Mouse (Mus musculus): ENCODE data around the gene Nox3.

Gene Nox3

GRCm38 (mm10) chr17:3696161-3696560 lies at the start of gene Nox3:
TSS of gene Nox3 (minus strand) at chr17:3696261.
- no peak for DNase-seq

GRCm38 (mm10) chr17:3744402-3744801 lies 48.3 kb upstream of the Nox3 start:
- DNase-seq = no peak

- DNase-seq = no peak
Measured at GRCm38 (mm10) chr17:3736936-3737335, 40.9 kb upstream of the Nox3 start.

- no peak for DNase-seq
Measured at GRCm38 (mm10) chr17:3734286-3734685, 38.2 kb upstream of the Nox3 start.

- DNase-seq = no peak
Measured at GRCm38 (mm10) chr17:3705350-3705930, 9.4 kb upstream of the Nox3 start.

GRCm38 (mm10) chr17:3702320-3702719 lies 6.3 kb upstream of the Nox3 start:
- no peak for DNase-seq

GRCm38 (mm10) chr17:3692817-3693216 lies 3.2 kb downstream of the Nox3 start:
- DNase-seq = no peak

- DNase-seq = peak; percentile 6
Measured at GRCm38 (mm10) chr17:3690499-3691258, 5.4 kb downstream of the Nox3 start.

- DNase-seq = no peak
Measured at GRCm38 (mm10) chr17:3683662-3684061, 12.4 kb downstream of the Nox3 start.

GRCm38 (mm10) chr17:3669226-3669625 lies 26.8 kb downstream of the Nox3 start:
- DNase-seq = no peak

- DNase-seq = no peak
Measured at GRCm38 (mm10) chr17:3667287-3667686, 28.8 kb downstream of the Nox3 start.

- DNase-seq = no peak
Measured at GRCm38 (mm10) chr17:3665321-3665720, 30.7 kb downstream of the Nox3 start.

GRCm38 (mm10) chr17:3659497-3659896 lies 36.6 kb downstream of the Nox3 start:
- no peak for DNase-seq

GRCm38 (mm10) chr17:3650377-3650776 lies 45.7 kb downstream of the Nox3 start:
- DNase-seq = no peak

- no peak for DNase-seq
Measured at GRCm38 (mm10) chr17:3643582-3643981, 52.5 kb downstream of the Nox3 start.

- DNase-seq = peak; percentile 20
Measured at GRCm38 (mm10) chr17:3641456-3641855, 54.6 kb downstream of the Nox3 start.

- DNase-seq = no peak
Measured at GRCm38 (mm10) chr17:3638757-3639156, 57.3 kb downstream of the Nox3 start.

GRCm38 (mm10) chr17:3632501-3632900 lies 63.6 kb downstream of the Nox3 start:
- DNase-seq = no peak

GRCm38 (mm10) chr17:3616329-3617216 lies 79.5 kb downstream of the Nox3 start:
- DNase-seq = no peak

- DNase-seq = no peak
Measured at GRCm38 (mm10) chr17:3615553-3615952, 80.5 kb downstream of the Nox3 start.

- no peak for DNase-seq
Measured at GRCm38 (mm10) chr17:3611781-3612075, 84.3 kb downstream of the Nox3 start.

- peak; percentile 40 for DNase-seq
Measured at GRCm38 (mm10) chr17:3610928-3611780, 84.9 kb downstream of the Nox3 start.

- DNase-seq = peak; percentile 16
Measured at GRCm38 (mm10) chr17:3610307-3610754, 85.7 kb downstream of the Nox3 start.
